Mouse (Mus musculus): ENCODE measurements around the gene Atxn2. TPM values are rescaled to one million over a fixed set of nuclear protein-coding genes. Genes with fewer than 3 reads are reported as not detected.

Atxn2 gene
- polyA plus RNA-seq, 1 experiment from 2014 or later = 37.3 TPM

DNA sequence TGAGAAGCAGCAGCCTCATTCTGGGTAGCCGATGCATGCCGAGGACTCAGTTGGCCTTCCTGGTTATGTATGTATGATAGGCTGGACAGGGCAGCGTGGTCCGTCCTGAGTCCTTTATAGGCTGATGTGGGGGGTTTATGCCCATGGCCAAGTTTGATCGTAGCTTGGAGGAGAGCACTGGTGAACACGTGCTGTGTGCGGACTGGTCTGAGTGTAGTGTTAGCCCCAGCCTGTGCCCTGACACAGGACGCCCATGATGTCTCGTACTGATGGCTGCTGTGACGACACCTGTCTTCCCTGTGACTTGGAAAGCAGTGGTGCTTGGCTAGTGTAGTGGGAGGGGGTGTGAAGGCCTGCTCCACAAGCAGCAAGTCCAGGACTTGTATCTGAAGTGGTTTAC, 102.6 kb downstream of the Atxn2 start:
- no peaks in the 10 kb centered on the region for H3K4me1 ChIP-seq
- no peaks in the 10 kb centered on the region for H3K27me3 ChIP-seq (ENCODE audit: low read depth, poor library complexity, severe bottlenecking)
- DNase-seq (ENCODE audit: low spot score) = no peak
- WGBS = 95% methylated on average over 10 of the region's 10 CpGs
- H3K27ac ChIP-seq (replicated peaks) = no peak overlapping the region
- H3K4me3 ChIP-seq = no peak overlapping the region
- peaks cover 98% of the 10 kb centered on the region for H3K36me3 ChIP-seq
- H3K9me3 ChIP-seq (replicated peaks) = no peaks in the 10 kb centered on the region

- no peaks in the 10 kb centered on the region for H3K27me3 ChIP-seq (ENCODE audit: low read depth, poor library complexity, severe bottlenecking)
- H3K4me3 ChIP-seq = no peak overlapping the region
- 77% methylated on average over 3 of the region's 3 CpGs for WGBS
- H3K27ac ChIP-seq (replicated peaks) = no peak overlapping the region
- peaks cover 98% of the 10 kb centered on the region for H3K36me3 ChIP-seq
- H3K4me1 ChIP-seq = no peaks in the 10 kb centered on the region
- no peak for DNase-seq (ENCODE audit: low spot score)
- H3K9me3 ChIP-seq (replicated peaks) = no peaks in the 10 kb centered on the region
Measured at GRCm38 (mm10) chr5:121815067-121815466, 103.9 kb downstream of the Atxn2 start.

DNA sequence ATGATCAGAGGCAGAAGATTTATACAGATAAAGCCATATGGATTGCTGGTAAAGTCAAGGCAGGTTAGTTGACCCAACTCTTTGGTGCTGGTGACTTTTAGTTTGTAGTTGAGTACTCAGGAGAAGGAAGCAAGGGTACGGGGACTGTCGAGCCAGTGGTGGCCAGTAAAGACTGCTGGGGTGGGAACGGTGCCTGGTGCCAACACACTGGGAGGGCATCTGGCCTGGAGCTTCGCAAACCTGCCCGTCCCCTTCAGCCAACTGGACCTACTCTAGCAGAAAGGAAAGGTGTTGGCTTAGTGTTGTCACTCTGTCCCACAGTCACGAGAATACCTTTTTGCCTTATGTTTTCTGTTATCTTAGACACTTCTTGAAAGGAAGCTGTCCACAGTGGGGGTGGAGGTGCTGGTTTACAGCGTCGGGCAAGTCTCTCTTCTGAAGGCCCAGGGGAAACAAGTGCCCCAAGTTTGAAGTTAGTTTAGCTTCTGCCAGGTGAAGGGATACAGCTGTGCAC, 104.8 kb downstream of the Atxn2 start:
- DNase-seq (ENCODE audit: low spot score) = no peak
- 93% methylated on average over 8 of the region's 8 CpGs for WGBS
- Histone ChIP-seq H3K36me3 (peaks cover 98% of the 10 kb centered on the region), H3K9me3 (replicated peaks) (no peaks in the 10 kb centered on the region), H3K27ac (replicated peaks) (no peak overlapping the region), H3K4me3 (no peak overlapping the region), H3K4me1 (no peaks in the 10 kb centered on the region), H3K27me3 (ENCODE audit: low read depth, poor library complexity, severe bottlenecking) (no peaks in the 10 kb centered on the region)

DNA sequence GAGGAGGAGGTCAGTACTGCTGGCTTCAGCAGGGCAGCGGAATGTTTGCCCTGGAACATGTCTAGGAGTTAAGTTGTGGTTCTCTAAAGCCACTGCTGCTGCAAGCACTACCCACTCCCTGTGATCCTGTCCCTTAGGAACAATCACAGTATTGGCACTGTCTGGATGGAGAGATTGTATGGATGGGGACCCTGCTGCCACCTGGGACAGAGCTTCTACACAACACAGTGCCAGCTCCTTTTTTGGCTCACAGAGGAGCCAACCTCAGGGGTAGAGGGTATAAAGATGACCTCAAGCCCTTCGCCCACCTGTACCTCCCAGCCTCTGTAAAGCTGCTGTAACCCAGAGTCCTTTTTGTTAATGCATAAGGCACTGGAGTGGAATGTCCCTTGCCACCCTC, 105.5 kb downstream of the Atxn2 start:
- DNase-seq (ENCODE audit: low spot score) = no peak
- WGBS = 92% methylated on average over 2 of the region's 2 CpGs
- Histone ChIP-seq H3K4me1 (no peaks in the 10 kb centered on the region), H3K4me3 (no peak overlapping the region), H3K27ac (replicated peaks) (no peak overlapping the region), H3K27me3 (ENCODE audit: low read depth, poor library complexity, severe bottlenecking) (no peaks in the 10 kb centered on the region), H3K36me3 (peaks cover 94% of the 10 kb centered on the region), H3K9me3 (replicated peaks) (no peaks in the 10 kb centered on the region)

- no peaks in the 10 kb centered on the region for H3K27me3 ChIP-seq (ENCODE audit: low read depth, poor library complexity, severe bottlenecking)
- WGBS = 89% methylated on average over 9 of the region's 9 CpGs
- H3K4me1 ChIP-seq = no peaks in the 10 kb centered on the region
- DNase-seq (ENCODE audit: low spot score) = no peak
- H3K4me3 ChIP-seq = no peak overlapping the region
- no peak overlapping the region for H3K27ac ChIP-seq (replicated peaks)
- H3K36me3 ChIP-seq = peaks cover 85% of the 10 kb centered on the region
- H3K9me3 ChIP-seq (replicated peaks) = no peaks in the 10 kb centered on the region
Measured at GRCm38 (mm10) chr5:121817551-121817950, 106.4 kb downstream of the Atxn2 start.

GRCm38 (mm10) chr5:121818401-121818800, 107.3 kb downstream of the Atxn2 start:
- WGBS = 95% methylated on average over 7 of the region's 7 CpGs
- DNase-seq (ENCODE audit: low spot score) = no peak
- Histone ChIP-seq H3K27ac (replicated peaks) (no peak overlapping the region), H3K9me3 (replicated peaks) (no peaks in the 10 kb centered on the region), H3K27me3 (ENCODE audit: low read depth, poor library complexity, severe bottlenecking) (no peaks in the 10 kb centered on the region), H3K36me3 (peaks cover 85% of the 10 kb centered on the region), H3K4me3 (no peak overlapping the region), H3K4me1 (peaks cover 6% of the 10 kb centered on the region)

- H3K36me3 ChIP-seq = peaks cover 85% of the 10 kb centered on the region
- H3K9me3 ChIP-seq (replicated peaks) = no peaks in the 10 kb centered on the region
- no peak overlapping the region for H3K4me3 ChIP-seq
- no peak overlapping the region for H3K27ac ChIP-seq (replicated peaks)
- peaks cover 10% of the 10 kb centered on the region for H3K4me1 ChIP-seq
- WGBS = 93% methylated on average over 4 of the region's 4 CpGs
- DNase-seq (ENCODE audit: low spot score) = no peak
- H3K27me3 ChIP-seq (ENCODE audit: low read depth, poor library complexity, severe bottlenecking) = no peaks in the 10 kb centered on the region
Measured at GRCm38 (mm10) chr5:121818862-121819261, 107.7 kb downstream of the Atxn2 start.

DNA sequence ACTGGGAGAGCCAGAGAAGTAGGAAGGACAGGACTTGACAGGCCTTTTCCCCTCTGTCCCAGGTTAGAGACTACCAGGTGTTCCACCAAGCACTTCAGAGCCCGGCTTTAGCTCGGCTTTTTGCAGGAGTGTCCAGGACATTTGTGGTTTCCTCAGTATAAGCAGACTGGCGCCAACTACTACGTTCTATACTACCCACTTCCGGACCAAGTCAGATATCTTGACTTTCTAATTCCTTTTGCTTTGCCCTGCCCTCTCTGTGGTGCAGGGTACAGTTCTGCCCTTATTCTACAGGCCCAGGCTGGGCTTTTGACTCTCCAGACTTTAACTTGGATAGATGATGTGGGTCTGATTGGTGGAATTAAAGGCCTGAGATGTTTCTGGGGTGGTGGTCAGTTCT, 108.4 kb downstream of the Atxn2 start:
- 94% methylated on average over 5 of the region's 5 CpGs for WGBS
- no peak overlapping the region for H3K27ac ChIP-seq (replicated peaks)
- H3K27me3 ChIP-seq (ENCODE audit: low read depth, poor library complexity, severe bottlenecking) = no peaks in the 10 kb centered on the region
- H3K4me1 ChIP-seq = peaks cover 17% of the 10 kb centered on the region
- no peak overlapping the region for H3K4me3 ChIP-seq
- H3K9me3 ChIP-seq (replicated peaks) = no peaks in the 10 kb centered on the region
- H3K36me3 ChIP-seq = peaks cover 85% of the 10 kb centered on the region
- DNase-seq (ENCODE audit: low spot score) = no peak

DNA sequence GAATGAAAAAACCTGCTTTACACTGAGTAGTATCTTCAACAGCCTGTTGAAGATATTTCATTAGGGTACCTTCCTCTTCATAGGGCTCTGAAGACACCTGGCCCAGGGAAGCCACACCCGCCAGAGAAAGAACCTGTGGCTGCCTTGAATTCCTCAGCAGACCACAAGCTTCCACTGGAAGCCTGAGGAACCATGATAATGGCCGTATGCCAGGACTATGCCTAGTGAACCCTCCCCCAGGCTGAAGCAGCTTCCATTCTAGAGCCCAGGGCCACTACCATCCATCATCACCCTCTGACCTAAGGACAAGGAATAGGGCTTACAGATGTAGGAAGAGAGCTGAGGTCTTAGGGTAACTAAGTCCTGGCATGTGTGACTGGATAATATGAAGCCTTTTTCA, 109.0 kb downstream of the Atxn2 start:
- Histone ChIP-seq H3K4me3 (no peak overlapping the region), H3K27ac (replicated peaks) (no peak overlapping the region), H3K9me3 (replicated peaks) (no peaks in the 10 kb centered on the region), H3K27me3 (ENCODE audit: low read depth, poor library complexity, severe bottlenecking) (no peaks in the 10 kb centered on the region), H3K4me1 (peaks cover 19% of the 10 kb centered on the region), H3K36me3 (peaks cover 84% of the 10 kb centered on the region)
- WGBS = 90% methylated on average over 2 of the region's 2 CpGs
- DNase-seq (ENCODE audit: low spot score) = no peak

GRCm38 (mm10) chr5:121820657-121821056, 109.5 kb downstream of the Atxn2 start:
- no peaks in the 10 kb centered on the region for H3K9me3 ChIP-seq (replicated peaks)
- H3K27ac ChIP-seq (replicated peaks) = no peak overlapping the region
- no peaks in the 10 kb centered on the region for H3K27me3 ChIP-seq (ENCODE audit: low read depth, poor library complexity, severe bottlenecking)
- DNase-seq (ENCODE audit: low spot score) = no peak
- 94% methylated on average over 3 of the region's 3 CpGs for WGBS
- H3K36me3 ChIP-seq = peaks cover 83% of the 10 kb centered on the region
- H3K4me1 ChIP-seq = peaks cover 19% of the 10 kb centered on the region
- no peak overlapping the region for H3K4me3 ChIP-seq

- Histone ChIP-seq H3K27ac (replicated peaks) (no peak overlapping the region), H3K9me3 (replicated peaks) (no peaks in the 10 kb centered on the region), H3K4me1 (peaks cover 19% of the 10 kb centered on the region), H3K27me3 (ENCODE audit: low read depth, poor library complexity, severe bottlenecking) (no peaks in the 10 kb centered on the region), H3K36me3 (peaks cover 81% of the 10 kb centered on the region), H3K4me3 (no peak overlapping the region)
- 92% methylated on average over 5 of the region's 5 CpGs for WGBS
- no peak for DNase-seq (ENCODE audit: low spot score)
Measured at GRCm38 (mm10) chr5:121821116-121821515, 110.0 kb downstream of the Atxn2 start.

DNA sequence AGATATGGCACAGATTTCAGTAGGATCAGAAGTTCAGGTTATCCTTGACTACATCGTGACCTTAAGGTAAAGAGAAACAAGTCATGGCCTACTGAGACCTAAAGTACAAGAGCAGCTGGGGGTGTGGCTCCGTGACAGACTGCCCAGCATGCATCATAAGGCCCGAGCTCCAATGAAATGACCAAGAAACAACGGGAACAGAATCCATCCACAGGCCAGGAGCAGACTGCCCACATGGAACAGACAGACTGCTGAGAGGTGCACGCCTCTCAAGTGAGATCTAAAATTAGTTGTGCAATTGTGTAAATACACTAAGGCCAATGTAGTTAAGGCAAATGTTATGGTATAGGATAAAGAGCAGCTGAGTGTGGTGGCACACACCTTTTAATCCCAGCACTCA, 110.4 kb downstream of the Atxn2 start:
- peaks cover 81% of the 10 kb centered on the region for H3K36me3 ChIP-seq
- H3K4me1 ChIP-seq = peaks cover 19% of the 10 kb centered on the region
- no peaks in the 10 kb centered on the region for H3K9me3 ChIP-seq (replicated peaks)
- no peak for DNase-seq (ENCODE audit: low spot score)
- H3K27ac ChIP-seq (replicated peaks) = no peak overlapping the region
- no peak overlapping the region for H3K4me3 ChIP-seq
- WGBS = 84% methylated on average over 5 of the region's 5 CpGs
- H3K27me3 ChIP-seq (ENCODE audit: low read depth, poor library complexity, severe bottlenecking) = peaks cover 4% of the 10 kb centered on the region

DNA sequence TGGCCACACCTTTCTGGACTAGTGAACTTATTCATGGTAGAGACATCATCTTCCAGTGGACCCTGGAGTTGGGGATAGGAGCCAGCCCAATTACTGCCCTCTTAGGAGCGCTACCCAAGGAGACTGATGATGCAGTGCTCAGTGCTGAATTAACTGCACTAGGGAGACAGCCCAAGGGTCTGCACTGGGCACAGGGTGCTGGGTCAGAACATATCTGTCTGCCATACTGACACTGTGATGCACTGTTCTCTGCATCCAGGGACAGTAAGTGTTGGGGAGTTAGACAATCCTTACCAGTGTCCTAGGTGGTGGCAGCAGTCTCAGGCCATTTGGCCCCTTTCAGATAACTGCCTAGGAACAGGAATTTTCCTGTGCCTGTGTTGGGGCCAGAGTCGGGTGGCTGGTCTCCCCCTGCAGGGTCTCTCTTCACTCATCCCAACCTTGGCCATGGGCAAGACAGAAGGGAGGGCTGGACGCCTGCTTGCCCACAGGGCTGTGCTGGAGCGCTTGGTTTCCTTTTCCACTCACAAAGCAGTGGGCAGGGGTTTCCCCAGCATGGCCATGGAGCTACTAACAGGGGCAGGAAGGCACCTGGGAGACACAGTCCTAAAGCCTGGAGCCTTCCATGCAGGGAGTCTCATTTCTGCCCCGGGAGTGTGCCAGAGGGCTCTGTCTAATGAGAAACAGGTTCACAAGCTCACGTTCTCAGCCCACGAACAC, 111.8 kb downstream of the Atxn2 start:
- 0 out of 2 replicates have a peak overlapping the region, but pooled peaks have one; percentile 67 for H3K27ac ChIP-seq (replicated peaks)
- no peaks in the 10 kb centered on the region for H3K9me3 ChIP-seq (replicated peaks)
- peaks cover 18% of the 10 kb centered on the region for H3K27me3 ChIP-seq (ENCODE audit: low read depth, poor library complexity, severe bottlenecking)
- DNase-seq (ENCODE audit: low spot score) = no peak
- H3K36me3 ChIP-seq = peaks cover 73% of the 10 kb centered on the region
- no peak overlapping the region for H3K4me3 ChIP-seq
- WGBS = 80% methylated on average over 7 of the region's 7 CpGs
- H3K4me1 ChIP-seq = peaks cover 19% of the 10 kb centered on the region

All from midbrain, embryonic 10.5 days (tissue).